Mouse (Mus musculus) limb, embryonic 14.5 days (tissue): ENCODE measurements around the gene Batf. TPM values are rescaled to one million over a fixed set of nuclear protein-coding genes. Genes with fewer than 3 reads are reported as not detected.
A peak's percentile ranks its signal among the peaks of the same experiment; 100 is the strongest.

Experiments
- ATAC-seq: fragments of 200-750 bp; cut with Nextera tagmentation; 2 replicates; pipeline ENCODE4 v1.8.0; 2017; ENCODE audit warnings: low read depth, moderate number of reproducible peaks, moderate TSS enrichment; ENCODE audit not compliant: low FRiP score
- DNase-seq: peaks from one replicate; pipeline ENCODE4 v3.0.0-alpha.2; 2015; ENCODE audit warnings: low spot score
- H3K27ac ChIP-seq: fragments of 300-500 bp; sonication (generic); replicated peaks from 2 replicates; pipeline ENCODE4 v1.5.1; 2014; ENCODE audit warnings: low read depth, mild to moderate bottlenecking, low read length, moderate library complexity, mixed read lengths
- H3K27me3 ChIP-seq: fragments of 300-500 bp; sonication (generic); 2 replicates; pipeline ENCODE4 v1.6.1; 2014; ENCODE audit warnings: low read length, mixed read lengths; ENCODE audit not compliant: control insufficient read depth, insufficient read depth
- H3K36me3 ChIP-seq: fragments of 300-500 bp; sonication (generic); 2 replicates; pipeline ENCODE4 v1.6.1; 2014; ENCODE audit warnings: mild to moderate bottlenecking, low read length, moderate library complexity, mixed read lengths; ENCODE audit not compliant: control insufficient read depth, insufficient read depth
- H3K4me1 ChIP-seq: fragments of 300-500 bp; sonication (generic); 2 replicates; pipeline ENCODE4 v1.6.1; 2014; ENCODE audit warnings: antibody characterized with exemption, low read length, mixed read lengths; ENCODE audit not compliant: control insufficient read depth, insufficient read depth
- H3K4me2 ChIP-seq: fragments of 300-500 bp; sonication (generic); replicated peaks from 2 replicates; pipeline ENCODE4 v1.6.1; 2014; ENCODE audit warnings: low read depth, mild to moderate bottlenecking, low read length, moderate library complexity; ENCODE audit not compliant: severe bottlenecking
- H3K4me3 ChIP-seq: fragments of 300-500 bp; sonication (generic); replicated peaks from 2 replicates; pipeline ENCODE4 v1.5.1; 2014; ENCODE audit warnings: low read length
- H3K9ac ChIP-seq: fragments of 300-500 bp; sonication (generic); 2 replicates; pipeline ENCODE4 v1.6.1; 2014; ENCODE audit warnings: mild to moderate bottlenecking, low read depth, low read length, moderate library complexity; ENCODE audit not compliant: severe bottlenecking
- H3K9me3 ChIP-seq: fragments of 300-500 bp; sonication (generic); 2 replicates; pipeline ENCODE4 v1.6.1; 2016; ENCODE audit warnings: low read length; ENCODE audit not compliant: control insufficient read depth
- POLR2A ChIP-seq: fragments of 200-500 bp; IDR thresholded peaks from 2 replicates; pipeline ENCODE4 v1.8.0; 2012; ENCODE audit warnings: inconsistent platforms, mild to moderate bottlenecking, moderate library complexity, borderline replicate concordance; ENCODE audit not compliant: insufficient read depth, insufficient read length; ENCODE audit errors: extremely low read depth
- WGBS: fragments of 180-500 bp; shearing (Covaris S2); extraction: QIAGEN DNeasy Blood & Tissue Kit; methylation state at CpG from one replicate; pipeline ENCODE4 v1.1.7; 2014; 5-methylcytosine and 5-hydroxymethylcytosine counted together
- polyA plus RNA-seq, 2 experiments: library from polyadenylated mRNA; depleted of rRNA in 1 of 2; stranded (reverse) in 1 of 2; unstranded in 1 of 2; fragments of >200 nt; fragmentation: Nextera tagmentation in 1 of 2; extraction: Ambion mirVana in 1 of 2; gene quantifications; 2 replicates each; pipeline versions ENCODE4 v1.2.1 to v1.2.3; 2012 to 2014

Batf gene
- polyA plus RNA-seq, 2 experiments, result 3.2 to 4.6 TPM

- TF ChIP-seq POLR2A, result 0 out of 2 replicates have a peak, but pooled peaks have one; percentile 7
- Histone ChIP-seq H3K9me3 (no peaks in the 10 kb centered on the region), H3K36me3 (no peaks in the 10 kb centered on the region), H3K4me3 (peak within 1 kb of the TSS; percentile 48), H3K4me2 (peak within 1 kb of the TSS; percentile 92), H3K27me3 (no peaks in the 10 kb centered on the region), H3K4me1 (peaks cover 7% of the 10 kb centered on the region; the same call in 1 of the 2 replicates), H3K9ac (peak within 1 kb of the TSS; percentile 56), H3K27ac (peak within 1 kb of the TSS; percentile 53; the same call in 1 of the 2 replicates)
- WGBS, result under 1% methylated on average over 48 of the region's 51 CpGs
- peak; percentile 92 for ATAC-seq
- peak; percentile 89 for DNase-seq
Measured at GRCm38 (mm10) chr12:85745827-85746695, 59.6 kb downstream of the Batf start, which contains the start of gene Flvcr2. Gene Flvcr2, plus strand, starts transcription at chr12:85746539.

- no peaks in the 10 kb centered on the region for H3K27me3 ChIP-seq
- no peaks in the 10 kb centered on the region for H3K36me3 ChIP-seq
- ATAC-seq (peak; percentile 48), DNase-seq (no peak)
- H3K4me2 ChIP-seq, result peak overlapping the region; percentile 92
- peaks cover 7% of the 10 kb centered on the region; the same call in 1 of the 2 replicates for H3K4me1 ChIP-seq
- 26% methylated on average over 19 of the region's 21 CpGs for WGBS
- H3K9me3 ChIP-seq, result no peaks in the 10 kb centered on the region
- H3K27ac ChIP-seq, result no peak overlapping the region
- no peak for TF ChIP-seq POLR2A
- peak overlapping the region; percentile 56 for H3K9ac ChIP-seq
- H3K4me3 ChIP-seq, result peak overlapping the region; percentile 48
Measured at GRCm38 (mm10) chr12:85746696-85747219, 60.3 kb downstream of the Batf start.

- no peak overlapping the region for H3K9ac ChIP-seq
- H3K9me3 ChIP-seq, result no peaks in the 10 kb centered on the region
- WGBS, result 89% methylated on average over 10 of the region's 10 CpGs
- ATAC-seq (no peak), DNase-seq (no peak)
- no peak overlapping the region for H3K4me3 ChIP-seq
- no peak for TF ChIP-seq POLR2A
- no peak overlapping the region for H3K27ac ChIP-seq
- H3K4me2 ChIP-seq, result peak overlapping the region; percentile 92; the same call in 1 of the 2 replicates
- H3K36me3 ChIP-seq, result no peaks in the 10 kb centered on the region
- H3K4me1 ChIP-seq, result peaks cover 7% of the 10 kb centered on the region; the same call in 1 of the 2 replicates
- no peaks in the 10 kb centered on the region for H3K27me3 ChIP-seq
Measured at GRCm38 (mm10) chr12:85747343-85747742, 60.9 kb downstream of the Batf start.

- 92% methylated on average over 9 of the region's 9 CpGs for WGBS
- Histone ChIP-seq H3K4me1 (peaks cover 7% of the 10 kb centered on the region; the same call in 1 of the 2 replicates), H3K27me3 (no peaks in the 10 kb centered on the region), H3K36me3 (no peaks in the 10 kb centered on the region), H3K9ac (no peak overlapping the region), H3K4me3 (no peak overlapping the region), H3K4me2 (no peak overlapping the region), H3K27ac (no peak overlapping the region), H3K9me3 (no peaks in the 10 kb centered on the region)
- no peak for DNase-seq
- no peak for ATAC-seq
- TF ChIP-seq POLR2A, result no peak
Measured at GRCm38 (mm10) chr12:85749861-85750260, 63.4 kb downstream of the Batf start.

GRCm38 (mm10) chr12:85752116-85752515, 65.6 kb downstream of the Batf start:
- Histone ChIP-seq H3K9ac (no peak overlapping the region), H3K4me3 (no peak overlapping the region), H3K4me1 (peaks cover 3% of the 10 kb centered on the region; the same call in 1 of the 2 replicates), H3K9me3 (no peaks in the 10 kb centered on the region), H3K27me3 (no peaks in the 10 kb centered on the region), H3K27ac (no peak overlapping the region), H3K36me3 (no peaks in the 10 kb centered on the region), H3K4me2 (no peak overlapping the region)
- TF ChIP-seq POLR2A, result no peak
- WGBS, result 82% methylated on average over 6 of the region's 6 CpGs
- DNase-seq (no peak), ATAC-seq (no peak)
